Mouse (Mus musculus): ENCODE data around the gene Nrxn2. TPM values are rescaled to one million over a fixed set of nuclear protein-coding genes. Genes with fewer than 3 reads are reported as not detected.

Nrxn2 gene
- polyA plus RNA-seq, 1 experiment, result 0.01 TPM

GRCm38 (mm10) chr19:6491538-6491937 is 73.0 kb downstream of the Nrxn2 start:
- Histone ChIP-seq H3ac (ENCODE audit: control insufficient read depth, insufficient read length) (no peak overlapping the region), H3K4me2 (ENCODE audit: low read depth) (no peak overlapping the region), H3K79me2 (ENCODE audit: control insufficient read depth, insufficient read depth) (no peaks in the 10 kb centered on the region), H3K36me3 (ENCODE audit: control insufficient read depth, insufficient read depth) (no peaks in the 10 kb centered on the region), H3K4me3 (no peak overlapping the region), H3K27me3 (ENCODE audit: control insufficient read depth, insufficient read depth, insufficient read length) (peaks cover 73% of the 10 kb centered on the region)
- TF ChIP-seq POLR2AphosphoS2 (IDR thresholded peaks at IDR 0.05; ENCODE audit: insufficient read length, low read depth) (no peak), REST (IDR thresholded peaks at IDR 0.05; ENCODE audit: insufficient read depth, insufficient read length) (no peak), TCF3 (IDR thresholded peaks at IDR 0.05; ENCODE audit: insufficient read length, low read depth) (no peak), POLR2A (IDR thresholded peaks at IDR 0.05; ENCODE audit: insufficient read length, low read depth) (no peak), SRF (IDR thresholded peaks at IDR 0.05; ENCODE audit: control insufficient read depth, insufficient read length, low read depth) (no peak), MYOD1 (IDR thresholded peaks at IDR 0.05; ENCODE audit: control insufficient read depth in 1 of 3, insufficient read length in 2 of 3, low read depth in 2 of 3) (no peak), USF1 (IDR thresholded peaks at IDR 0.05; ENCODE audit: low read depth) (no peak), MYOG (IDR thresholded peaks at IDR 0.05; ENCODE audit: control insufficient read depth in 1 of 3, insufficient read depth in 1 of 3, insufficient read length in 2 of 3, low read depth in 2 of 3) (no peak), MAX (IDR thresholded peaks at IDR 0.05; ENCODE audit: low read depth) (no peak), CEBPB (IDR thresholded peaks at IDR 0.05; ENCODE audit: insufficient read depth, poor library complexity, severe bottlenecking) (no peak), TCF12 (IDR thresholded peaks at IDR 0.05; ENCODE audit: insufficient read depth, poor library complexity, severe bottlenecking) (no peak), E2F4 (IDR thresholded peaks at IDR 0.05; ENCODE audit: insufficient read depth) (no peak)

- TF ChIP-seq USF1 (IDR thresholded peaks at IDR 0.05; ENCODE audit: low read depth), result no peak
- no peak for TF ChIP-seq TCF3 (IDR thresholded peaks at IDR 0.05; ENCODE audit: insufficient read length, low read depth)
- no peak for TF ChIP-seq POLR2AphosphoS2 (IDR thresholded peaks at IDR 0.05; ENCODE audit: insufficient read length, low read depth)
- no peak for TF ChIP-seq E2F4 (IDR thresholded peaks at IDR 0.05; ENCODE audit: insufficient read depth)
- TF ChIP-seq POLR2A (IDR thresholded peaks at IDR 0.05; ENCODE audit: insufficient read length, low read depth), result no peak
- TF ChIP-seq MYOG (IDR thresholded peaks at IDR 0.05; ENCODE audit: control insufficient read depth in 1 of 3, insufficient read depth in 1 of 3, insufficient read length in 2 of 3, low read depth in 2 of 3), result no peak
- no peak for TF ChIP-seq SRF (IDR thresholded peaks at IDR 0.05; ENCODE audit: control insufficient read depth, insufficient read length, low read depth)
- TF ChIP-seq MYOD1 (IDR thresholded peaks at IDR 0.05; ENCODE audit: control insufficient read depth in 1 of 3, insufficient read length in 2 of 3, low read depth in 2 of 3), result no peak
- no peak for TF ChIP-seq TCF12 (IDR thresholded peaks at IDR 0.05; ENCODE audit: insufficient read depth, poor library complexity, severe bottlenecking)
- TF ChIP-seq MAX (IDR thresholded peaks at IDR 0.05; ENCODE audit: low read depth), result no peak
- no peak for TF ChIP-seq CEBPB (IDR thresholded peaks at IDR 0.05; ENCODE audit: insufficient read depth, poor library complexity, severe bottlenecking)
- no peak for TF ChIP-seq REST (IDR thresholded peaks at IDR 0.05; ENCODE audit: insufficient read depth, insufficient read length)
- H3K27me3 ChIP-seq (ENCODE audit: control insufficient read depth, insufficient read depth, insufficient read length), result peaks cover 79% of the 10 kb centered on the region
- no peak overlapping the region for H3ac ChIP-seq (ENCODE audit: control insufficient read depth, insufficient read length)
- H3K79me2 ChIP-seq (ENCODE audit: control insufficient read depth, insufficient read depth), result no peaks in the 10 kb centered on the region
- H3K4me2 ChIP-seq (ENCODE audit: low read depth), result no peak overlapping the region
- H3K36me3 ChIP-seq (ENCODE audit: control insufficient read depth, insufficient read depth), result no peaks in the 10 kb centered on the region
- H3K4me3 ChIP-seq, result no peak overlapping the region
Observed at GRCm38 (mm10) chr19:6492124-6492523, 73.6 kb downstream of the Nrxn2 start.

- H3K4me2 ChIP-seq (ENCODE audit: low read depth), result no peak overlapping the region
- H3K4me3 ChIP-seq, result no peak overlapping the region
Observed at GRCm38 (mm10) chr19:6493219-6493618, 74.7 kb downstream of the Nrxn2 start.

GRCm38 (mm10) chr19:6494032-6494431 is 75.5 kb downstream of the Nrxn2 start:
- H3K79me2 ChIP-seq (ENCODE audit: control insufficient read depth, insufficient read depth), result no peaks in the 10 kb centered on the region
- H3ac ChIP-seq (ENCODE audit: control insufficient read depth, insufficient read length), result no peak overlapping the region
- peaks cover 92% of the 10 kb centered on the region for H3K27me3 ChIP-seq (ENCODE audit: control insufficient read depth, insufficient read depth, insufficient read length)
- no peaks in the 10 kb centered on the region for H3K36me3 ChIP-seq (ENCODE audit: control insufficient read depth, insufficient read depth)
- TF ChIP-seq MYOD1 (IDR thresholded peaks at IDR 0.05; ENCODE audit: control insufficient read depth in 1 of 3, insufficient read length in 2 of 3, low read depth in 2 of 3) (no peak), E2F4 (IDR thresholded peaks at IDR 0.05; ENCODE audit: insufficient read depth) (no peak), POLR2A (IDR thresholded peaks at IDR 0.05; ENCODE audit: insufficient read length, low read depth) (no peak), MAX (IDR thresholded peaks at IDR 0.05; ENCODE audit: low read depth) (no peak), CEBPB (IDR thresholded peaks at IDR 0.05; ENCODE audit: insufficient read depth, poor library complexity, severe bottlenecking) (no peak), REST (IDR thresholded peaks at IDR 0.05; ENCODE audit: insufficient read depth, insufficient read length) (no peak), SRF (IDR thresholded peaks at IDR 0.05; ENCODE audit: control insufficient read depth, insufficient read length, low read depth) (no peak), MYOG (IDR thresholded peaks at IDR 0.05; ENCODE audit: control insufficient read depth in 1 of 3, insufficient read depth in 1 of 3, insufficient read length in 2 of 3, low read depth in 2 of 3) (no peak), USF1 (IDR thresholded peaks at IDR 0.05; ENCODE audit: low read depth) (no peak), POLR2AphosphoS2 (IDR thresholded peaks at IDR 0.05; ENCODE audit: insufficient read length, low read depth) (no peak), TCF3 (IDR thresholded peaks at IDR 0.05; ENCODE audit: insufficient read length, low read depth) (no peak), TCF12 (IDR thresholded peaks at IDR 0.05; ENCODE audit: insufficient read depth, poor library complexity, severe bottlenecking) (no peak)
- H3K4me3 ChIP-seq, result no peak overlapping the region
- H3K4me2 ChIP-seq (ENCODE audit: low read depth), result no peak overlapping the region

More at GRCm38 (mm10) chr19:6493219-6493618, 74.7 kb downstream of the Nrxn2 start:
- Histone ChIP-seq H3K36me3 (ENCODE audit: control insufficient read depth, insufficient read depth) (no peaks in the 10 kb centered on the region), H3K27me3 (ENCODE audit: control insufficient read depth, insufficient read depth, insufficient read length) (peaks cover 86% of the 10 kb centered on the region), H3K79me2 (ENCODE audit: control insufficient read depth, insufficient read depth) (no peaks in the 10 kb centered on the region), H3ac (ENCODE audit: control insufficient read depth, insufficient read length) (no peak overlapping the region)
- TF ChIP-seq USF1 (IDR thresholded peaks at IDR 0.05; ENCODE audit: low read depth) (no peak), TCF12 (IDR thresholded peaks at IDR 0.05; ENCODE audit: insufficient read depth, poor library complexity, severe bottlenecking) (no peak), E2F4 (IDR thresholded peaks at IDR 0.05; ENCODE audit: insufficient read depth) (no peak), POLR2A (IDR thresholded peaks at IDR 0.05; ENCODE audit: insufficient read length, low read depth) (no peak), SRF (IDR thresholded peaks at IDR 0.05; ENCODE audit: control insufficient read depth, insufficient read length, low read depth) (no peak), TCF3 (IDR thresholded peaks at IDR 0.05; ENCODE audit: insufficient read length, low read depth) (no peak), MYOD1 (IDR thresholded peaks at IDR 0.05; ENCODE audit: control insufficient read depth in 1 of 3, insufficient read length in 2 of 3, low read depth in 2 of 3) (no peak), REST (IDR thresholded peaks at IDR 0.05; ENCODE audit: insufficient read depth, insufficient read length) (no peak), MYOG (IDR thresholded peaks at IDR 0.05; ENCODE audit: control insufficient read depth in 1 of 3, insufficient read depth in 1 of 3, insufficient read length in 2 of 3, low read depth in 2 of 3) (no peak), POLR2AphosphoS2 (IDR thresholded peaks at IDR 0.05; ENCODE audit: insufficient read length, low read depth) (no peak), CEBPB (IDR thresholded peaks at IDR 0.05; ENCODE audit: insufficient read depth, poor library complexity, severe bottlenecking) (no peak), MAX (IDR thresholded peaks at IDR 0.05; ENCODE audit: low read depth) (no peak)
